Mouse (Mus musculus) olfactory bulb, adult 2 months (tissue): Measurements from ENCODE around the gene Myom1. TPM values are rescaled to one million over a fixed set of nuclear protein-coding genes. Genes with fewer than 3 reads are reported as not detected.

Source experiments
- H3K27ac ChIP-seq: fragments of 200-500 bp; 2 replicates; pipeline ENCODE4 v1.5.1; 2012; ENCODE audit warnings: low read depth, low read length; ENCODE audit not compliant: insufficient read depth
- H3K4me1 ChIP-seq: fragments of 200-500 bp; 2 replicates; pipeline ENCODE4 v1.6.1; 2012; ENCODE audit warnings: low read length; ENCODE audit not compliant: control insufficient read depth, insufficient read depth
- H3K4me3 ChIP-seq: fragments of 200-500 bp; 2 replicates; pipeline ENCODE4 v1.5.1; 2012; ENCODE audit warnings: mild to moderate bottlenecking, low read depth, low read length, moderate library complexity; ENCODE audit not compliant: insufficient read depth
- CTCF ChIP-seq: fragments of 200-500 bp; IDR thresholded peaks from 2 replicates; pipeline ENCODE4 v1.5.1; 2012; ENCODE audit warnings: low read depth, mild to moderate bottlenecking, low read length, moderate library complexity; ENCODE audit not compliant: insufficient read depth
- POLR2A ChIP-seq: fragments of 200-500 bp; IDR thresholded peaks from 2 replicates; pipeline ENCODE4 v1.6.1; 2012; ENCODE audit warnings: mild to moderate bottlenecking, low read depth, low read length, moderate library complexity; ENCODE audit not compliant: insufficient read depth
- WGBS: fragments of 180-500 bp; shearing (Covaris S2); methylation state at CpG from one replicate; pipeline ENCODE4 v1.1.7; 2018; 5-methylcytosine and 5-hydroxymethylcytosine counted together
- polyA plus RNA-seq: library from polyadenylated mRNA; stranded (reverse); fragments of >200 nt; gene quantifications from 2 replicates; pipeline ENCODE4 v1.2.4, GENCODE M21; 2012; ENCODE audit warnings: low replicate concordance; ENCODE audit not compliant: missing spikeins, insufficient read depth, insufficient read length

The Myom1 gene
- polyA plus RNA-seq, 1 experiment = not detected

GRCm38 (mm10) chr17:71118607-71119006 is 116.2 kb downstream of the Myom1 start:
- WGBS = 41% methylated on average over 4 of the region's 4 CpGs
- TF ChIP-seq CTCF (no peak), POLR2A (no peak)
- H3K27ac ChIP-seq = no peak overlapping the region

GRCm38 (mm10) chr17:71120626-71121025 is 118.2 kb downstream of the Myom1 start:
- no peak overlapping the region for H3K4me3 ChIP-seq

More at GRCm38 (mm10) chr17:71118607-71119006, 116.2 kb downstream of the Myom1 start:
- H3K4me1 ChIP-seq = peaks cover 15% of the 10 kb centered on the region
- H3K4me3 ChIP-seq = no peak overlapping the region

GRCm38 (mm10) chr17:71124061-71124670 is 121.7 kb downstream of the Myom1 start:
- Histone ChIP-seq H3K4me3 (no peak overlapping the region), H3K27ac (no peak overlapping the region), H3K4me1 (peaks cover 7% of the 10 kb centered on the region)
- TF ChIP-seq POLR2A (no peak), CTCF (no peak)
- WGBS = 79% methylated on average over 8 of the region's 8 CpGs

More at GRCm38 (mm10) chr17:71120626-71121025, 118.2 kb downstream of the Myom1 start:
- Histone ChIP-seq H3K4me1 (peaks cover 17% of the 10 kb centered on the region), H3K27ac (no peak overlapping the region)
- WGBS = 47% methylated on average over 6 of the region's 6 CpGs
- TF ChIP-seq CTCF (no peak), POLR2A (no peak)

GRCm38 (mm10) chr17:71124674-71125073 is 122.2 kb downstream of the Myom1 start:
- H3K4me3 ChIP-seq = no peak overlapping the region
- peaks cover 6% of the 10 kb centered on the region; the same call in 1 of the 2 replicates for H3K4me1 ChIP-seq
- no peak overlapping the region for H3K27ac ChIP-seq
- WGBS = 85% methylated on average over 1 of the region's 1 CpGs
- no peak for TF ChIP-seq CTCF

GRCm38 (mm10) chr17:71125519-71125918 is 123.1 kb downstream of the Myom1 start:
- Histone ChIP-seq H3K4me3 (no peak overlapping the region), H3K27ac (no peak overlapping the region), H3K4me1 (peaks cover 12% of the 10 kb centered on the region)
- 79% methylated on average over 12 of the region's 12 CpGs for WGBS
- no peak for TF ChIP-seq POLR2A
- no peak for TF ChIP-seq CTCF

- Histone ChIP-seq H3K4me1 (peaks cover 9% of the 10 kb centered on the region), H3K4me3 (no peak overlapping the region), H3K27ac (no peak overlapping the region)
- no peak for TF ChIP-seq POLR2A
- TF ChIP-seq CTCF = no peak
- WGBS = 90% methylated on average over 12 of the region's 12 CpGs
Measured at GRCm38 (mm10) chr17:71126001-71126400, 123.6 kb downstream of the Myom1 start.

GRCm38 (mm10) chr17:71127464-71128110 is 125.2 kb downstream of the Myom1 start:
- TF ChIP-seq CTCF (no peak), POLR2A (no peak)
- Histone ChIP-seq H3K4me3 (no peak overlapping the region), H3K27ac (no peak overlapping the region), H3K4me1 (peaks cover 9% of the 10 kb centered on the region)
- 90% methylated on average over 7 of the region's 7 CpGs for WGBS

GRCm38 (mm10) chr17:71129489-71130261 is 127.2 kb downstream of the Myom1 start:
- Histone ChIP-seq H3K4me1 (peaks cover 9% of the 10 kb centered on the region), H3K27ac (no peak overlapping the region), H3K4me3 (no peak overlapping the region)
- no peak for TF ChIP-seq CTCF
- no peak for TF ChIP-seq POLR2A
- 58% methylated on average over 9 of the region's 9 CpGs for WGBS

- Histone ChIP-seq H3K27ac (no peak overlapping the region), H3K4me1 (peaks cover 6% of the 10 kb centered on the region; the same call in 1 of the 2 replicates), H3K4me3 (no peak overlapping the region)
- TF ChIP-seq POLR2A (no peak), CTCF (no peak)
Measured at GRCm38 (mm10) chr17:71132221-71132620, 129.8 kb downstream of the Myom1 start.
